21 mouse cellular contexts compared by ENCODE assay signal in genomic region chr12:35554309-35554708, GRCm38 (mm10). TPM values are rescaled to one million over a fixed set of nuclear protein-coding genes. Genes with fewer than 3 reads are reported as not detected.
A peak's percentile ranks its signal among the peaks of the same experiment; 100 is the strongest.
DNase-seq lines count a peak whose midpoint lies in the region; ATAC-seq lines count a peak whose summit lies in the region.
"Had no signal": no experiment of that assay in that cellular context is flagged by ENCODE, and none has a peak within 500 bp of the region (broad histone marks: within the 10 kb centered on the region; RNA-seq: fewer than 3 reads in every experiment).

No protein-coding gene starts in this region.

- peak; percentile 9 for DNase-seq in CD4-positive helper T cell, adult 2 months (ENCODE audit: low read depth, low spot score)
- DNase-seq in CD4-positive, CD25-positive, alpha-beta regulatory T cell, adult 2 months (ENCODE audit: low read depth, low spot score): peak; percentile 40
- no peak for DNase-seq in cerebellum, adult 11 months
- DNase-seq in heart, adult 11 months: no peak
- DNase-seq in forebrain, embryonic 14.5 days (ENCODE audit: low spot score): no peak
- DNase-seq: adrenal gland, adult 2 months; adrenal gland, postnatal 36 days; cerebellum, adult 8-10 months; cerebellum, postnatal 14 days; heart, postnatal 36 days had no signal

- no peaks in the 10 kb centered on the region for H3K9me3 ChIP-seq in forebrain, embryonic 14.5 days (replicated peaks; ENCODE audit: control insufficient read depth, low read length)
- peaks cover 4% of the 10 kb centered on the region; the same call in 1 of the 2 replicates for H3K9me3 ChIP-seq in midbrain, embryonic 15.5 days
- H3K9me3 ChIP-seq: forebrain, embryonic 13.5 days; hindbrain, embryonic 12.5 days; intestine, embryonic 15.5 days had no signal

- H3K4me3 ChIP-seq in forebrain, embryonic 14.5 days (ENCODE audit: low read depth, low read length): no peak overlapping the region
- no peak overlapping the region for H3K4me3 ChIP-seq in midbrain, embryonic 15.5 days
- H3K4me3 ChIP-seq: embryonic facial prominence, embryonic 13.5 days; forebrain, embryonic 13.5 days; heart, embryonic 13.5 days; hindbrain, embryonic 12.5 days; intestine, embryonic 15.5 days had no signal

- no peaks in the 10 kb centered on the region for H3K36me3 ChIP-seq in forebrain, embryonic 14.5 days (ENCODE audit: control insufficient read depth, insufficient read depth, low read length)
- H3K36me3 ChIP-seq in midbrain, embryonic 15.5 days (replicated peaks): no peaks in the 10 kb centered on the region
- H3K36me3 ChIP-seq: embryonic facial prominence, embryonic 13.5 days; heart, embryonic 13.5 days; hindbrain, embryonic 12.5 days; intestine, embryonic 15.5 days had no signal

- no peak overlapping the region for H3K9ac ChIP-seq in forebrain, embryonic 14.5 days (ENCODE audit: low read length)
- no peak overlapping the region for H3K9ac ChIP-seq in midbrain, embryonic 15.5 days
- H3K9ac ChIP-seq: embryonic facial prominence, embryonic 13.5 days; forebrain, embryonic 13.5 days; heart, embryonic 13.5 days; hindbrain, embryonic 12.5 days; intestine, embryonic 15.5 days had no signal

- no peaks in the 10 kb centered on the region for H3K4me1 ChIP-seq in forebrain, embryonic 14.5 days (ENCODE audit: control insufficient read depth, insufficient read depth, low read length)
- no peaks in the 10 kb centered on the region for H3K4me1 ChIP-seq in midbrain, embryonic 15.5 days
- H3K4me1 ChIP-seq: embryonic facial prominence, embryonic 13.5 days; forebrain, embryonic 13.5 days; heart, embryonic 13.5 days; hindbrain, embryonic 12.5 days; intestine, embryonic 15.5 days had no signal

- 82% methylated on average over 4 of the region's 4 CpGs for WGBS in forebrain, embryonic 14.5 days
- 86% methylated on average over 4 of the region's 4 CpGs for WGBS in midbrain, embryonic 15.5 days

- no peaks in the 10 kb centered on the region for H3K27me3 ChIP-seq in forebrain, embryonic 14.5 days (replicated peaks; ENCODE audit: control insufficient read depth, insufficient read depth, low read length)
- H3K27me3 ChIP-seq in midbrain, embryonic 15.5 days (replicated peaks): no peaks in the 10 kb centered on the region
- H3K27me3 ChIP-seq: CH12.LX; embryonic facial prominence, embryonic 13.5 days; forebrain, embryonic 13.5 days; heart, embryonic 13.5 days; hindbrain, embryonic 12.5 days; intestine, embryonic 15.5 days; Patski had no signal

- no peak overlapping the region for H3K27ac ChIP-seq in forebrain, embryonic 14.5 days (ENCODE audit: low read depth, low read length)
- H3K27ac ChIP-seq in midbrain, embryonic 15.5 days: no peak overlapping the region
- H3K27ac ChIP-seq: embryonic facial prominence, embryonic 13.5 days; forebrain, embryonic 13.5 days; heart, embryonic 13.5 days; hindbrain, embryonic 12.5 days; intestine, embryonic 15.5 days had no signal

- ATAC-seq in granulocyte monocyte progenitor cell, adult 5-6 weeks (replicated peaks; ENCODE audit: poor library complexity, severe bottlenecking): peak; percentile 92
- peak; percentile 84 for ATAC-seq in megakaryocyte, adult 5-6 weeks (ENCODE audit: poor library complexity, severe bottlenecking)
- no peak for ATAC-seq in forebrain, embryonic 14.5 days
- no peak for ATAC-seq in midbrain, embryonic 15.5 days (replicated peaks)
- ATAC-seq: forebrain, embryonic 13.5 days; hindbrain, embryonic 16.5 days; intestine, embryonic 15.5 days; Patski had no signal

- H3K4me2 ChIP-seq in forebrain, embryonic 14.5 days (ENCODE audit: low read length): no peak overlapping the region
- H3K4me2 ChIP-seq in midbrain, embryonic 15.5 days: no peak overlapping the region
- H3K4me2 ChIP-seq: embryonic facial prominence, embryonic 13.5 days; forebrain, embryonic 13.5 days; heart, embryonic 13.5 days; hindbrain, embryonic 12.5 days; intestine, embryonic 15.5 days had no signal

RNA-seq across cellular contexts. Expression of gene Ahr, which starts 19.5 kb away (rescaled TPM):
- 2.5 and 3.8 TPM in 2 replicates for total RNA-seq in granulocyte monocyte progenitor cell, adult 5-6 weeks (2014; fragmentation: Nextera tagmentation)
- total RNA-seq in granulocyte monocyte progenitor cell, adult 5-6 weeks (2017): 1.3 and 1.5 TPM in 2 replicates
- total RNA-seq in megakaryocyte, adult 5-6 weeks (2015): 12.7 and 13.0 TPM in 2 replicates
- total RNA-seq in megakaryocyte, adult 5-6 weeks (2017): 9.8 and 12.4 TPM in 2 replicates
- 1.3 and 1.4 TPM in 2 replicates for polyA plus RNA-seq in forebrain, embryonic 14.5 days (2014; fragmentation: Nextera tagmentation; extraction: Ambion mirVana)
- polyA plus RNA-seq in midbrain, embryonic 15.5 days (2015; fragmentation: Nextera tagmentation; extraction: Ambion mirVana): 3.0 and 3.1 TPM in 2 replicates

Comparison
In these comparisons a context has a peak if more than half of its experiments do, and no peak if none do; other contexts are left out.
1. DNase-seq: peak in CD4-positive helper T cell, adult 2 months (single experiment) and CD4-positive, CD25-positive, alpha-beta regulatory T cell, adult 2 months (single experiment); none in cerebellum, adult 11 months (single experiment), heart, adult 11 months (single experiment) and forebrain, embryonic 14.5 days (single experiment).
2. ATAC-seq: peak in granulocyte monocyte progenitor cell, adult 5-6 weeks (single experiment) and megakaryocyte, adult 5-6 weeks (single experiment); none in forebrain, embryonic 14.5 days (single experiment) and midbrain, embryonic 15.5 days (single experiment).